Mouse (Mus musculus): ENCODE data around the gene Rps6ka5. TPM values are rescaled to one million over a fixed set of nuclear protein-coding genes. Genes with fewer than 3 reads are reported as not detected.

Rps6ka5 gene
- polyA plus RNA-seq, 1 experiment from 2014 or later, result 6.1 TPM

DNA sequence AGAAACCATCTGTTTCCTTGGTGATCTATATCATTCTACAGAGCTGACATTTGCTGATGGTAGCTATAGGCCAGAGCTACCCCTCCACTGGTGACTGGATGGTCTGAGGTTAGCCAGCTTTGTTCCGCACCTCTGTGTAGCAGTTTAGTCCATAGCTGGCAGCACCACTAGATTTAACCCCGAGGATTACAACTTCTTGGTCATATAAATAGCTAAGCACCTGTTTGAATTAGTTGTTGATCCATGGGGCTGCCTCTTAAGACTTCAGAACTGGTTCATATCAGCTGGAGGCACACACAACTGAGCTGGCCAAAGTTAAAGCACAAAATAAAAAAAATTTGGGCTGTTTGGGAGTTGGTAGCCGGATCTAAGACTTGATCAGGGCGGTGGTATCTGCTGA is 193.6 kb downstream of the Rps6ka5 start:
- H3K4me1 ChIP-seq (ENCODE audit: control insufficient read depth, insufficient read depth, low read length), result peaks cover 20% of the 10 kb centered on the region

DNA sequence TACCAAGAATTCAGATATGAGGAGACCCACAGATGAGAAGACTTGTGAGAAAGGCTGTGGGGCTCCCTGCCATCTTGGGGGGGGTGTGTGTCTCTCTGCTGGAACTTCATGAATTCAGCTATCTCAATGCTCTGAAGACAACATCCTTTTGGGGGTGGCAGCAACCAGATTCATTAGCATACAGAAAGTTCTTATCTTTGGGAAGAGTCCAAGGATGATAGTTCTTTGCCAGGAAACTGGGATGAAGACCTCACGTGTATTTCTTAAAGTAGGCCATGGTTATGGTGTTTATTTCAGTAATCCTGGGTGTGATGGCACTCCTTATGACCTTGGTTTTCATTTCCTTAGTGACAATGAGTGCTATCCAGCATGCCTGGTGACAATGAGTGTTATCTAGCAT is 195.0 kb downstream of the Rps6ka5 start:
- peak overlapping the region; percentile 32; the same call in 1 of the 2 replicates for H3K27ac ChIP-seq (ENCODE audit: low read depth, low read length)
- no peak overlapping the region for H3K4me2 ChIP-seq
- H3K27me3 ChIP-seq (ENCODE audit: control insufficient read depth, insufficient read depth, low read length), result no peaks in the 10 kb centered on the region
- 40% methylated on average over 1 of the region's 1 CpGs for WGBS (ENCODE audit: insufficient replicate concordance)
- ATAC-seq (replicated peaks; ENCODE audit: insufficient number of reproducible peaks, low FRiP score, low TSS enrichment), result no peak
- no peaks in the 10 kb centered on the region for H3K36me3 ChIP-seq (ENCODE audit: control insufficient read depth, insufficient read depth, low read length)
- peaks cover 22% of the 10 kb centered on the region for H3K4me1 ChIP-seq (ENCODE audit: control insufficient read depth, insufficient read depth, low read length)
- H3K9ac ChIP-seq (ENCODE audit: low read depth, low read length), result no peak overlapping the region
- H3K9me3 ChIP-seq (replicated peaks; ENCODE audit: control insufficient read depth, low read length), result no peaks in the 10 kb centered on the region
- H3K4me3 ChIP-seq (ENCODE audit: low read depth, low read length), result no peak overlapping the region

More for the DNA sequence above, 193.6 kb downstream of the Rps6ka5 start:
- no peak overlapping the region for H3K9ac ChIP-seq (ENCODE audit: low read depth, low read length)
- WGBS (ENCODE audit: insufficient replicate concordance), result 74% methylated on average over 4 of the region's 4 CpGs
- no peak overlapping the region for H3K4me2 ChIP-seq
- H3K9me3 ChIP-seq (replicated peaks; ENCODE audit: control insufficient read depth, low read length), result no peaks in the 10 kb centered on the region
- no peak for ATAC-seq (replicated peaks; ENCODE audit: insufficient number of reproducible peaks, low FRiP score, low TSS enrichment)
- H3K27ac ChIP-seq (ENCODE audit: low read depth, low read length), result no peak overlapping the region
- H3K36me3 ChIP-seq (ENCODE audit: control insufficient read depth, insufficient read depth, low read length), result no peaks in the 10 kb centered on the region
- no peak overlapping the region for H3K4me3 ChIP-seq (ENCODE audit: low read depth, low read length)
- H3K27me3 ChIP-seq (ENCODE audit: control insufficient read depth, insufficient read depth, low read length), result no peaks in the 10 kb centered on the region

DNA sequence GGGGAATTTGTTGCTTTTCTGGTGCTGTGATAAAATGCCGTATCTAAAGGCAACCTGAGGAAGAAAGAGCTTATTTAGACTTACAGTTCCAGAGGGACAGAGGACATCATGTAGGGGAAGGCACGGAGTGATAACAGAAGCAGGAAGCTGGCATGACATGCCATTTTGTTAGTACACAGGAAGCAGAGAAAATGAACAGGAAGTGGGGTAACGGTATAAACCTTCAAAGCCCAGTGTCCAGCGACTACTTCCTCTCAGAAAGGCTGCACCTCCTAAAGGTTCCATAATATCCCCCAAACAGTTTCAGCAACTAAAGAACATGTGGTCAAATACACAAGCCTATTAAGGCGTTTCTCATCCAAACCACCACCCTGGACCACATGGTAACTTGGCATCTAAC is 195.9 kb downstream of the Rps6ka5 start:
- no peaks in the 10 kb centered on the region for H3K27me3 ChIP-seq (ENCODE audit: control insufficient read depth, insufficient read depth, low read length)
- H3K9me3 ChIP-seq (replicated peaks; ENCODE audit: control insufficient read depth, low read length), result no peaks in the 10 kb centered on the region
- no peak overlapping the region for H3K4me2 ChIP-seq
- WGBS (ENCODE audit: insufficient replicate concordance), result 62% methylated on average over 5 of the region's 5 CpGs
- peaks cover 19% of the 10 kb centered on the region for H3K4me1 ChIP-seq (ENCODE audit: control insufficient read depth, insufficient read depth, low read length)
- no peak overlapping the region for H3K9ac ChIP-seq (ENCODE audit: low read depth, low read length)
- no peak for ATAC-seq (replicated peaks; ENCODE audit: insufficient number of reproducible peaks, low FRiP score, low TSS enrichment)
- no peak overlapping the region for H3K4me3 ChIP-seq (ENCODE audit: low read depth, low read length)
- peak overlapping the region; percentile 35 for H3K27ac ChIP-seq (ENCODE audit: low read depth, low read length)
- no peaks in the 10 kb centered on the region for H3K36me3 ChIP-seq (ENCODE audit: control insufficient read depth, insufficient read depth, low read length)

DNA sequence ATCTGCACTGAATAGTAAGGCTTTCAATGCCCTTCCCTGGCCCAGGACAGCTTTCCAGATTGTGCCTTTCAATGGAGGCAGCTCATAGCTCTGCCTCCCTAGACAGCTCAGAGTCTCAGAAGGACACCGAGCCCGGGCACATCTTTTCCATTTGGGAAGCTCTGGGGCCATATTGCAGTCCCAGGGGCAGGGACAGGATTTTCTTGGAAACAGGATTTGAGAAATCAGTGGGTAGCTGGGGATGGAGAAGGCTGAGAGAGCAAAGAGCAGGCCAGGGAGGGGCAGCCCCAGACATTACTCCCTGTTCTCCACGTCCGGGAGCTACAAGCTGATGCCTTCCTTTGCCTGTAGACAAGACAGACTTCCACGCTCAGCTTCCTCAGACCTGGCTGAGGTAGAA is 197.1 kb downstream of the Rps6ka5 start:
- 0 out of 2 replicates have a peak overlapping the region, but pooled peaks have one; percentile 23 for H3K9ac ChIP-seq (ENCODE audit: low read depth, low read length)
- no peak overlapping the region for H3K4me2 ChIP-seq
- H3K27ac ChIP-seq (ENCODE audit: low read depth, low read length), result peak overlapping the region; percentile 73
- no peaks in the 10 kb centered on the region for H3K9me3 ChIP-seq (replicated peaks; ENCODE audit: control insufficient read depth, low read length)
- peaks cover 19% of the 10 kb centered on the region for H3K4me1 ChIP-seq (ENCODE audit: control insufficient read depth, insufficient read depth, low read length)
- ATAC-seq (replicated peaks; ENCODE audit: insufficient number of reproducible peaks, low FRiP score, low TSS enrichment), result no peak
- WGBS (ENCODE audit: insufficient replicate concordance), result 83% methylated on average over 5 of the region's 5 CpGs
- H3K4me3 ChIP-seq (ENCODE audit: low read depth, low read length), result no peak overlapping the region
- H3K27me3 ChIP-seq (ENCODE audit: control insufficient read depth, insufficient read depth, low read length), result no peaks in the 10 kb centered on the region
- H3K36me3 ChIP-seq (ENCODE audit: control insufficient read depth, insufficient read depth, low read length), result no peaks in the 10 kb centered on the region

DNA sequence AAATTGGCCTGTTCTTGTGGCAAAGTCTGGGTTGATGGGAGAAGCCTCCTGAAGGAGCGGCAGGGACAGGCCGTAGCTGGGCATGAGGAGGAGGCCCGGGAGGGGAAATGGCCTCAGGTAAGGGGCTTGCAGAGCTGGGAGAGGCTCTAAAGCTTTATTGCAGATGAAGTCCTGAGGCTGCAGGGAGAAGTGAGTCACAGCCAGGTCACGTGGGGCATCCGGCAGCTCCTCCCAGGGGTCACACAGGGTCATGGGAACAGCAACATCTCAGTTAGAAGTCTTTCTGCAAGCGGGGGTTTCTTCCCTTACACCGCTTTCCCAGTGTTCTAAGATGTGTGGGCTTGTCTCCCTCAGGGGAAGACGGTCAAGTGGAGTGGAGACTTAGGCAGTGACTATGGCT is 197.6 kb downstream of the Rps6ka5 start:
- H3K9ac ChIP-seq (ENCODE audit: low read depth, low read length), result 0 out of 2 replicates have a peak overlapping the region, but pooled peaks have one; percentile 23
- H3K9me3 ChIP-seq (replicated peaks; ENCODE audit: control insufficient read depth, low read length), result no peaks in the 10 kb centered on the region
- no peak overlapping the region for H3K4me2 ChIP-seq
- no peaks in the 10 kb centered on the region for H3K27me3 ChIP-seq (ENCODE audit: control insufficient read depth, insufficient read depth, low read length)
- peak overlapping the region; percentile 73 for H3K27ac ChIP-seq (ENCODE audit: low read depth, low read length)
- H3K4me3 ChIP-seq (ENCODE audit: low read depth, low read length), result no peak overlapping the region
- 33% methylated on average over 8 of the region's 8 CpGs for WGBS (ENCODE audit: insufficient replicate concordance)
- no peak for ATAC-seq (replicated peaks; ENCODE audit: insufficient number of reproducible peaks, low FRiP score, low TSS enrichment)
- peaks cover 19% of the 10 kb centered on the region for H3K4me1 ChIP-seq (ENCODE audit: control insufficient read depth, insufficient read depth, low read length)
- no peaks in the 10 kb centered on the region for H3K36me3 ChIP-seq (ENCODE audit: control insufficient read depth, insufficient read depth, low read length)

DNA sequence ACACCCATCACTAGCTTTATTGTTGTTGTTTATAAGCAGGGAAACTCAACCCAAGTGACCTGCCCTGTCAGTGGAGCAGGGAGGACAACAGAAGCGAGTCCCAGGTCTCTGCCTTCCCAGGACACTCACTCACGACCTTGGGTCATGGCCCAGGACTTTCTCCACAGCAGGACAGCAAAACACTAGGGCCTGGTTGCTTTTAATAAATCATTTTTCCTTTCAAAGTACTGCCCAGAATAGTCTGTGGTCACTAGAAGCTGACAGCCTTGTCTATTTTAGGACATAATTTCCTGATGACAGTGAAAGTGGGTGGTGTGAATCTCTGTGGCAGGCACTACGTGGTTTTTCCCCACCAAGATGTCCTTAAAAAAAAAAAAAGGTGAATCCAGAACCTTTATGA is 198.5 kb downstream of the Rps6ka5 start:
- Histone ChIP-seq H3K27me3 (ENCODE audit: control insufficient read depth, insufficient read depth, low read length) (no peaks in the 10 kb centered on the region), H3K4me2 (no peak overlapping the region), H3K27ac (ENCODE audit: low read depth, low read length) (no peak overlapping the region), H3K4me1 (ENCODE audit: control insufficient read depth, insufficient read depth, low read length) (peaks cover 19% of the 10 kb centered on the region), H3K9me3 (replicated peaks; ENCODE audit: control insufficient read depth, low read length) (no peaks in the 10 kb centered on the region), H3K36me3 (ENCODE audit: control insufficient read depth, insufficient read depth, low read length) (no peaks in the 10 kb centered on the region), H3K9ac (ENCODE audit: low read depth, low read length) (no peak overlapping the region), H3K4me3 (ENCODE audit: low read depth, low read length) (no peak overlapping the region)
- no peak for ATAC-seq (replicated peaks; ENCODE audit: insufficient number of reproducible peaks, low FRiP score, low TSS enrichment)
- 47% methylated on average over 3 of the region's 3 CpGs for WGBS (ENCODE audit: insufficient replicate concordance)

DNA sequence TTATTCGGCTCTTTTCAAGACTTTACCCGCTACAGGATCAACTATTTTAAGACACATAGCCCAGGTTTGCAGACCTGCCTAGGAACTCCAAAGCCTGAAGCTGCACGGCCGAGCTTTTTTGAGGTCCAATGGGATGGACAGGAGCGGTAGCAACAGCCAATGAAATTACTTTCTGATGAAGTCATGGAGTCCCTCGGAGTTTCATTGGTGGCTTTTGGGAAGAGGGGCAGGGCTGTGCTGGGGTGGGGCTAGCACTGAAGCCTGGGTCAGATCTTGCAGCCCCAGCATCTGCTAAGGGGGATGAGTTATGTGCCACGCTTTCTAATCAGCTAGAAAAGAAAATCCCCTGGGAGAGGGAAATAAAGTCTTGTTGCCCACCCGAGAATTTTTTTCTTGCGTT is 199.0 kb downstream of the Rps6ka5 start:
- Histone ChIP-seq H3K4me1 (ENCODE audit: control insufficient read depth, insufficient read depth, low read length) (peaks cover 19% of the 10 kb centered on the region), H3K27ac (ENCODE audit: low read depth, low read length) (no peak overlapping the region), H3K9me3 (replicated peaks; ENCODE audit: control insufficient read depth, low read length) (no peaks in the 10 kb centered on the region), H3K36me3 (ENCODE audit: control insufficient read depth, insufficient read depth, low read length) (no peaks in the 10 kb centered on the region), H3K27me3 (ENCODE audit: control insufficient read depth, insufficient read depth, low read length) (no peaks in the 10 kb centered on the region), H3K9ac (ENCODE audit: low read depth, low read length) (no peak overlapping the region), H3K4me2 (peak overlapping the region; percentile 55), H3K4me3 (ENCODE audit: low read depth, low read length) (no peak overlapping the region)
- 9% methylated on average over 9 of the region's 9 CpGs for WGBS (ENCODE audit: insufficient replicate concordance)
- peak; percentile 88 for ATAC-seq (replicated peaks; ENCODE audit: insufficient number of reproducible peaks, low FRiP score, low TSS enrichment)

DNA sequence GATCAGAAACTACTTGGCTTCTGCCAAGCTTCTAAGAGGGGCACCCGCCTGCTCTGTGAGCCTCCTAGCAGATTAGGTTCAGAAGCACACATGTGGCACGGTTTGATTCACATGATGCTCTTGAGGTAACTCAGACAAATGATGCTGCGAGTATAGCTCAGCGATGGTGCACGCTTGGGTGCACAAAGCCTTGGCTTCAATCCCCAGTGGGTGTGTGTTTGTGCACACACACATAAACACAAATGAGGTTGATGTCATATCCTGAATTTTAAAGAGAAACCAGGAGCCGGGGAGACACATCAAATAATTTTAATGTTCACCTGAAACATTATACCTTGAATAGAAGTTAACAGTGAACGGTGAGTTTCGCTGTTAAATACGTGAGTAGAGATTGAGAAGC is 199.5 kb downstream of the Rps6ka5 start:
- WGBS (ENCODE audit: insufficient replicate concordance), result 79% methylated on average over 9 of the region's 9 CpGs
- H3K27me3 ChIP-seq (ENCODE audit: control insufficient read depth, insufficient read depth, low read length), result no peaks in the 10 kb centered on the region
- peak overlapping the region; percentile 55 for H3K4me2 ChIP-seq
- H3K36me3 ChIP-seq (ENCODE audit: control insufficient read depth, insufficient read depth, low read length), result no peaks in the 10 kb centered on the region
- H3K9ac ChIP-seq (ENCODE audit: low read depth, low read length), result no peak overlapping the region
- ATAC-seq (replicated peaks; ENCODE audit: insufficient number of reproducible peaks, low FRiP score, low TSS enrichment), result no peak
- no peak overlapping the region for H3K27ac ChIP-seq (ENCODE audit: low read depth, low read length)
- H3K9me3 ChIP-seq (replicated peaks; ENCODE audit: control insufficient read depth, low read length), result no peaks in the 10 kb centered on the region
- H3K4me1 ChIP-seq (ENCODE audit: control insufficient read depth, insufficient read depth, low read length), result peaks cover 16% of the 10 kb centered on the region
- no peak overlapping the region for H3K4me3 ChIP-seq (ENCODE audit: low read depth, low read length)

DNA sequence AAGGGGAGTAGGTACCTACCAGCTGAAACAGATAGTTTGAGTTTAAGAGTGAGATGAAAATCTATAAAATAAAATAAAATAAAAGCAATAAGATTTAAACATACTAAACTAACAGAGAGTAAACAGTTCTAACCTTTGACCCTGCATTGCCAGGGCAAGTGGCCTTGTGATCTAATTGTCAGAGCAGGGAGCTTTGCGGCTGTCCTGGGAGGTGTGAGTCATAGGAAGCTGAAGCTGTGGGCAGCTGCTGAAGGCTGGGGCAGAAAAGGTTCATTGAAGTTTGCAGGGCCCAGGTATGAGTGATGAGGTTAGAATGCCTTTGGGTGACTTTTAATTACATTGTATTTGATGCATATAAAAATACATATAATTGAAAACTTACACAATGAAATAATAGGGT is 200.8 kb downstream of the Rps6ka5 start:
- H3K36me3 ChIP-seq (ENCODE audit: control insufficient read depth, insufficient read depth, low read length), result no peaks in the 10 kb centered on the region
- no peaks in the 10 kb centered on the region for H3K27me3 ChIP-seq (ENCODE audit: control insufficient read depth, insufficient read depth, low read length)
- no peak for ATAC-seq (replicated peaks; ENCODE audit: insufficient number of reproducible peaks, low FRiP score, low TSS enrichment)
- peaks cover 16% of the 10 kb centered on the region for H3K4me1 ChIP-seq (ENCODE audit: control insufficient read depth, insufficient read depth, low read length)
- 25% methylated on average over 1 of the region's 1 CpGs for WGBS (ENCODE audit: insufficient replicate concordance)
- no peaks in the 10 kb centered on the region for H3K9me3 ChIP-seq (replicated peaks; ENCODE audit: control insufficient read depth, low read length)
- H3K4me2 ChIP-seq, result no peak overlapping the region
- H3K4me3 ChIP-seq (ENCODE audit: low read depth, low read length), result no peak overlapping the region
- H3K9ac ChIP-seq (ENCODE audit: low read depth, low read length), result no peak overlapping the region
- H3K27ac ChIP-seq (ENCODE audit: low read depth, low read length), result no peak overlapping the region

All from heart, embryonic 11.5 days (tissue).